Mouse (Mus musculus) liver, adult 2 months (tissue): Measurements from ENCODE around the gene Terb2.

Experiments
- CTCF ChIP-seq: fragments of 200-500 bp; IDR thresholded peaks from 2 replicates; pipeline ENCODE4 v1.5.1; 2011; ENCODE audit warnings: low read depth, low read length, control low read depth
- POLR2A ChIP-seq: fragments of 200-500 bp; IDR thresholded peaks from 2 replicates; pipeline ENCODE4 v1.6.1; 2011; ENCODE audit warnings: low read length, control low read depth; ENCODE audit not compliant: insufficient read depth; ENCODE audit errors: extremely low read depth

DNA sequence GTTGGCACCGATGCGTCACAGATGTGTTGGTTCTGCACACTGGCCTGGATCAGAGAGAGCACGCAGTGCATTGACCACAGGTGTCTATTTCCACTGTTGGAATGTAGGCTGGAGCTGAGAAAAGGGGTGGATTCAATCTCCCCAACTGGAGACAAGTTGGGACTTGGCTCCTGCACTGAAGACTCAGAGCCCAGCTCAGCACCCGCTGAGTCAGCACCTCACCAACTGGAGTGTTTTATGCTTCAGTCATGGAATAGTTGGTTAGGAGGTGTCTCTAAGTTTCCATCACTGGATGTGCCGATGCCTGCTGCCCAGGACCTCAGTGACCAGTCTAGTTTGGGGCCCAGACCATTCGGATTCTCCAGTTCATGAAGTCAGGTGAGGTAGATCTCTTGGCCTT is 44.3 kb downstream of the Terb2 start:
- TF ChIP-seq POLR2A (no peak), CTCF (no peak)
